Mouse (Mus musculus) pancreas, adult 10 weeks (tissue): ENCODE measurements around the gene Slitrk2. TPM values are rescaled to one million over a fixed set of nuclear protein-coding genes. Genes with fewer than 3 reads are reported as not detected.

Source experiments
- polyA plus RNA-seq: library from polyadenylated mRNA; stranded (reverse); fragments of 350-450 nt; fragmentation: Illumina TruSeq; extraction: RNeasy Lipid Tissue Mini Kit (QIAGEN cat#74804); gene quantifications from one replicate; pipeline ENCODE4 v1.2.3, GENCODE M21; 2015; ENCODE audit warnings: low read depth, low replicate concordance; ENCODE audit not compliant: insufficient read depth

Slitrk2 gene
- polyA plus RNA-seq, result not detected

GRCm38 (mm10) chrX:66648911-66649620 is at the start of gene Slitrk2:
Gene Slitrk2, plus strand, starts transcription at chrX:66649318.

